Comparison of ENCODE assay signal across 8 mouse cellular contexts in the genomic region with DNA sequence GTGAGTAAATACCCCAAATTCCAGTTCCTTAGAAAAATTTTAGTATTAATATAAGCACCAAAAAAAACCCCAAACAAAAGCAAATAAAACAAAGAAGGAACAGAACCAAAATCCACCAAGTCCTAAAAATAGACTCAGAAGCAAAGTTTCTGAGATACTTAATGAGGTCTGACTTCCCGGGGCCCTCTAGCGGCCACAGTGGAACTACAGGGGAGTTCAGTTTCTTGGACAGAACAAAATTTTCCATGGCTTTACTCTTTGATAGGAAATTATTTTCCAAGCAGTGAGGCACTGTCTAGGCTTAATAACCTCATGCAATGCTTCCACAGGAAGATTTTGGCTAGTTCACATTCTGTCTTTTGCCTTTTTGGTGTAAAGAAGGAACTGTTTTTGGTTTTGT. TPM values are rescaled to one million over a fixed set of nuclear protein-coding genes. Genes with fewer than 3 reads are reported as not detected.
DNase-seq lines count a peak whose midpoint lies in the region; ATAC-seq lines count a peak whose summit lies in the region.

No protein-coding gene starts in this region.

- H3K4me2 ChIP-seq in midbrain, embryonic 11.5 days: no peak overlapping the region
- no peak overlapping the region for H3K4me2 ChIP-seq in midbrain, embryonic 16.5 days (ENCODE audit: low read length)
- no peak overlapping the region for H3K4me2 ChIP-seq in limb, embryonic 11.5 days (ENCODE audit: low read depth, severe bottlenecking)

- H3K9ac ChIP-seq in midbrain, embryonic 11.5 days (ENCODE audit: low read length): no peak overlapping the region
- H3K9ac ChIP-seq in midbrain, embryonic 16.5 days (ENCODE audit: low read depth, low read length): no peak overlapping the region
- H3K9ac ChIP-seq in limb, embryonic 11.5 days (ENCODE audit: low read length): no peak overlapping the region

- H3K4me3 ChIP-seq in midbrain, embryonic 11.5 days (ENCODE audit: low read depth, low read length): no peak overlapping the region
- H3K4me3 ChIP-seq in midbrain, embryonic 16.5 days (ENCODE audit: low read depth, low read length): no peak overlapping the region
- no peak overlapping the region for H3K4me3 ChIP-seq in embryonic facial prominence, embryonic 10.5 days
- no peak overlapping the region for H3K4me3 ChIP-seq in limb, embryonic 11.5 days (ENCODE audit: low read depth, low read length)

- H3K27ac ChIP-seq in midbrain, embryonic 11.5 days (ENCODE audit: low read depth, low read length): no peak overlapping the region
- no peak overlapping the region for H3K27ac ChIP-seq in midbrain, embryonic 16.5 days (ENCODE audit: low read length)
- no peak overlapping the region for H3K27ac ChIP-seq in embryonic facial prominence, embryonic 10.5 days (replicated peaks)
- no peak overlapping the region for H3K27ac ChIP-seq in limb, embryonic 11.5 days (replicated peaks; ENCODE audit: low read depth, low read length)

- ATAC-seq in midbrain, embryonic 11.5 days (ENCODE audit: low FRiP score): no peak
- no peak for ATAC-seq in midbrain, embryonic 16.5 days
- no peak for ATAC-seq in limb, embryonic 11.5 days (ENCODE audit: insufficient number of reproducible peaks, low FRiP score, low TSS enrichment, low read depth)

- 1% methylated on average over 2 of the region's 2 CpGs for WGBS in midbrain, embryonic 11.5 days
- 0% methylated on average over 2 of the region's 2 CpGs for WGBS in midbrain, embryonic 16.5 days
- WGBS in embryonic facial prominence, embryonic 10.5 days: under 1% methylated on average over 2 of the region's 2 CpGs
- 1% methylated on average over 2 of the region's 2 CpGs for WGBS in limb, embryonic 11.5 days

- no peaks in the 10 kb centered on the region for H3K36me3 ChIP-seq in midbrain, embryonic 11.5 days (ENCODE audit: control insufficient read depth, insufficient read depth, low read length)
- H3K36me3 ChIP-seq in midbrain, embryonic 16.5 days (ENCODE audit: control insufficient read depth, insufficient read depth, low read length): no peaks in the 10 kb centered on the region
- H3K36me3 ChIP-seq in embryonic facial prominence, embryonic 10.5 days (replicated peaks): no peaks in the 10 kb centered on the region
- H3K36me3 ChIP-seq in limb, embryonic 11.5 days (ENCODE audit: control insufficient read depth, insufficient read depth, low read length): no peaks in the 10 kb centered on the region

- no peaks in the 10 kb centered on the region for H3K27me3 ChIP-seq in midbrain, embryonic 11.5 days (ENCODE audit: control insufficient read depth, insufficient read depth, low read length)
- H3K27me3 ChIP-seq in midbrain, embryonic 16.5 days (ENCODE audit: control insufficient read depth, insufficient read depth, low read depth, low read length): no peaks in the 10 kb centered on the region
- H3K27me3 ChIP-seq in embryonic facial prominence, embryonic 10.5 days (replicated peaks; ENCODE audit: low read depth, poor library complexity, severe bottlenecking): no peaks in the 10 kb centered on the region
- no peaks in the 10 kb centered on the region for H3K27me3 ChIP-seq in limb, embryonic 11.5 days (ENCODE audit: control insufficient read depth, insufficient read depth, low read length)

- no peaks in the 10 kb centered on the region for H3K4me1 ChIP-seq in midbrain, embryonic 11.5 days (ENCODE audit: control insufficient read depth, insufficient read depth, low read length)
- H3K4me1 ChIP-seq in midbrain, embryonic 16.5 days (ENCODE audit: control insufficient read depth, insufficient read depth, low read length): no peaks in the 10 kb centered on the region
- H3K4me1 ChIP-seq in embryonic facial prominence, embryonic 10.5 days: no peaks in the 10 kb centered on the region
- no peaks in the 10 kb centered on the region for H3K4me1 ChIP-seq in limb, embryonic 11.5 days (ENCODE audit: control insufficient read depth, insufficient read depth, low read length)

- peak; percentile 96 for DNase-seq in midbrain, embryonic 11.5 days (ENCODE audit: low spot score, missing footprints)
- DNase-seq in adrenal gland, postnatal 36 days: peak; percentile 82 to 90
- DNase-seq in embryonic facial prominence, embryonic 10.5 days (ENCODE audit: low spot score): peak; percentile 73
- peak; percentile 31 for DNase-seq in hindlimb bud, embryonic 11.5 days (ENCODE audit: extremely low spot score, low read depth, low spot score)
- peak; percentile 84 for DNase-seq in limb, embryonic 11.5 days (ENCODE audit: low spot score)
- DNase-seq in right cerebral cortex, adult 18-20 months: peak; percentile 50
- DNase-seq in urinary bladder, postnatal 10 days (ENCODE audit: low spot score): peak; percentile 26

- H3K9me3 ChIP-seq in midbrain, embryonic 11.5 days (ENCODE audit: control insufficient read depth, low read length): no peaks in the 10 kb centered on the region
- H3K9me3 ChIP-seq in midbrain, embryonic 16.5 days (replicated peaks; ENCODE audit: control insufficient read depth, low read length, poor library complexity, severe bottlenecking): no peaks in the 10 kb centered on the region
- no peaks in the 10 kb centered on the region for H3K9me3 ChIP-seq in embryonic facial prominence, embryonic 10.5 days
- H3K9me3 ChIP-seq in limb, embryonic 11.5 days (ENCODE audit: control insufficient read depth, low read length): no peaks in the 10 kb centered on the region

RNA-seq across cellular contexts. Expression of gene Rsad2, which starts 12.2 kb away (rescaled TPM):
- polyA plus RNA-seq in midbrain, embryonic 11.5 days (2014; fragmentation: Nextera tagmentation; extraction: Ambion mirVana): 0.14 and 0.18 TPM in 2 replicates
- 0.40 and 0.54 TPM in 2 replicates for polyA plus RNA-seq in midbrain, embryonic 16.5 days (2015; fragmentation: Nextera tagmentation; extraction: Ambion mirVana)
- 10 to 100 TPM; 17.5 to 31.9 TPM for total RNA-seq in adrenal gland, postnatal 36 days (2021)
- 0.25 and 0.33 TPM in 2 replicates for polyA plus RNA-seq in embryonic facial prominence, embryonic 10.5 days (2016; fragmentation: Nextera tagmentation; extraction: Ambion mirVana)
- polyA plus RNA-seq in limb, embryonic 11.5 days (2014; fragmentation: Nextera tagmentation; extraction: Ambion mirVana): 0.54 and 0.60 TPM in 2 replicates

RNA-seq across cellular contexts. Expression of gene Cmpk2, which starts 24.9 kb away (rescaled TPM):
- polyA plus RNA-seq in midbrain, embryonic 11.5 days (2014; fragmentation: Nextera tagmentation; extraction: Ambion mirVana): 7.6 and 7.8 TPM in 2 replicates
- polyA plus RNA-seq in midbrain, embryonic 16.5 days (2015; fragmentation: Nextera tagmentation; extraction: Ambion mirVana): 18.8 and 25.1 TPM in 2 replicates
- total RNA-seq in adrenal gland, postnatal 36 days (2021): 10 to 100 TPM; 12.4 to 24.0 TPM
- 3.8 and 4.1 TPM in 2 replicates for polyA plus RNA-seq in embryonic facial prominence, embryonic 10.5 days (2016; fragmentation: Nextera tagmentation; extraction: Ambion mirVana)
- polyA plus RNA-seq in limb, embryonic 11.5 days (2014; fragmentation: Nextera tagmentation; extraction: Ambion mirVana): 5.6 and 7.5 TPM in 2 replicates

RNA-seq across cellular contexts. Expression of gene Rnf144a, which starts 29.0 kb away (rescaled TPM):
- 24.7 and 25.5 TPM in 2 replicates for polyA plus RNA-seq in midbrain, embryonic 11.5 days (2014; fragmentation: Nextera tagmentation; extraction: Ambion mirVana)
- polyA plus RNA-seq in midbrain, embryonic 16.5 days (2015; fragmentation: Nextera tagmentation; extraction: Ambion mirVana): 25.7 and 28.1 TPM in 2 replicates
- total RNA-seq in adrenal gland, postnatal 36 days (2021): 10 to 100 TPM; 20.9 to 23.6 TPM
- polyA plus RNA-seq in embryonic facial prominence, embryonic 10.5 days (2016; fragmentation: Nextera tagmentation; extraction: Ambion mirVana): 43.1 and 44.9 TPM in 2 replicates
- 39.0 and 42.5 TPM in 2 replicates for polyA plus RNA-seq in limb, embryonic 11.5 days (2014; fragmentation: Nextera tagmentation; extraction: Ambion mirVana)

Comparison
In these comparisons a context has a peak if more than half of its experiments do, and no peak if none do; other contexts are left out.
1. DNase-seq: peak in every context shown above with its lines; median percentile 96 in midbrain, embryonic 11.5 days; 86 in adrenal gland, postnatal 36 days; 84 in limb, embryonic 11.5 days; 73 in embryonic facial prominence, embryonic 10.5 days; 50 in right cerebral cortex, adult 18-20 months; 31 in hindlimb bud, embryonic 11.5 days; 26 in urinary bladder, postnatal 10 days.